Mouse (Mus musculus): ENCODE results near the gene Lbhd2.
A peak's percentile ranks its signal among the peaks of the same experiment; 100 is the strongest.

The Lbhd2 gene

DNA sequence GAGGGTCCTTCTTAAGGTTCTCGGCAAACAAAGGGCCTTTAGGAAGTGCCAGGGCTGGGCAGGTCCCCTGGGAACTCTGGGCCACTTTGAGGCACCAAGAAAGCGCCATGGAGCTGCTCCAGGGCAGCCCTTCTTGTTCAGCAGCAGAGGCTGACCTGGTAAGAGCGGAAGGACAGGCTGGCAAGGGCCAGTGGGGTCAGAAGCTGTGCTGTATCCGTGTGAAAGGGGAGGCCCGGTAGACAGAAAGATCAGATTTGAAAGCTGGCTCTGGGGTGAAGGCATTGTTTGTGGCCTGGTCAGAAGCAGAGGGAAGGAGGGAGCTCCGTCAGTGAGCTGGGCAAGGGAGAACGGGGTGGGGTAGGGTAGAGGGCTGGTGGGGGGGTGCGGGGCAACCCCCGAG is 40.7 kb downstream of the Lbhd2 start:
- DNase-seq (ENCODE audit: low spot score in 2 of 2): peak in 1 of 2 experiments; percentile 20

DNA sequence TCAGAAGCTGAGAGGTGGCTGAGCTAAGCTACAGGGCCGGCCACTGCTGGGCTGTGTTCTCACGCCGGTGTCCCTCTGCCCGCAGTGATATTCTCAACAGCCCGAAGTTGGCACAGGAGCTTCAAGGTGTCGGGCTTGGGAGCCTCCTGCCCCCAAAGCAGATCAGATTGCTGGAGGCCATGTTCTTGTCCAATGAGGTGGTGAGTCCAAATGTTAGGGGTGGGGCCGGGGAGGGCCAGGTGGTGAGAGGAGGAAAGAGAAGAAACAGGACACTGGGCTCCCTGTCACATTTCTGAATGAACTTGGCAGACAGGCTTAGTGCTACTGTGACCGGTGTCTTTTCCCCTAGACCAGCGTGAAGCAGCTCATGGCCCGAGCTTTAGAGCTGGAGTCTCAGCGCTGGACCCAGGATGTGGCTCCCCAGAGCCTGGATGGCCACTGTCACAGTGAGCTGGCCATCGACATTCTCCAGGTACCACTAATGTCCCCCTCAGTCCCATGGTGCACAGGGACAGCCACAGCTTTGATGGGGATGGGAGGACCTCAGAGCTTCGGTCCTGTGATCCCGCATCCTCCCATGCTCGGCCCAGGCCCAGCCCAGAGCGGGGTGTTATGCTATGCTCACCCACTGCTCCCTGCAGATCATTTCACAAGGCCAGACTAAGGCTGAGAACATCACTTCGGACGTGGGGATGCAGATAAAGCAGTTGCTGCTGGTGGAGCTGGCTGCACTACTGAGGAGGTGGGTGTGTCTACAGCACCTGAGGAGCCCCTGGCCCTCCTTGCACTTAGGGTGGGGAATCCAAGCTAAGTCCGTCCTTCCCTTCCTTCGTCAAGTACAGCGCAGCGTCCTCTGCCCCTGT is 41.5 kb downstream of the Lbhd2 start:
- no peak for DNase-seq (ENCODE audit: low spot score in 2 of 2)

DNA sequence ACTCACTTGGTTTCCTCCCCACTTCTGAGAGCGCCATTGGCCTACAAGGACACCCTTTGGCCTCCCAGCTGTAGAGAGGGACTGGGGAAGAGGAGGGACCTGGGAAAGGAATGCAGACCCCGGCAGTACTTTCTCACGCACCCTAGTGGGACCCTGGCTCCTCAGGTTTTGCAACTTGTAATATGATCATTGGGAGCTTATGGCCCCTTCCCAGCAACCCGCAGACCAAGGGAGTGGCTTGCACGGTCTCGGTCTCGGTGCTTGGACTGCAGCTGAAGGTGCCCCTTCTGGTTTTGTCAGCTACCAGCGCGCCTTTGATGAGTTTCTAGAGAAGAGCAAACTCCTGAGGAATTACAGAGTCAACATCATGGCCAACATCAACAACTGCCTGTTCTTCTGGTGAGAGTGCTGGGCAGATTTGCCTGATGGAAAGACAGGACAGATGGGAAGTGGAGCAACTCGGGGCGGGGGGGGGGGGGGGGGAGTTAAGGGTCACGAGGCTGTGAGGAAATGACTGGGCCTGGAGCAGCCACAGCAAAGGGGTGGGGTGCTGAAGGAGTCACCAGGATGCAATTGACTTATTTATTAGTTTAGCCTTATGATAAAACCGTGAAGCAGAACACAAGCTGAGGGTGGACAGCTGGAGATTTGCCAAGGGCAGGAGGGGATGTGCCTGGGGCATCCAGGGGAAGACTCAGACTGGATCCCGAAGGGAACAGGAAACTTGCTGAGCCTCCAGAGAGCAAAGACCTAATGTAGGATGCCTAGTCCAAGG is 42.5 kb downstream of the Lbhd2 start:
- no peak for DNase-seq (ENCODE audit: low spot score in 2 of 2)

DNA sequence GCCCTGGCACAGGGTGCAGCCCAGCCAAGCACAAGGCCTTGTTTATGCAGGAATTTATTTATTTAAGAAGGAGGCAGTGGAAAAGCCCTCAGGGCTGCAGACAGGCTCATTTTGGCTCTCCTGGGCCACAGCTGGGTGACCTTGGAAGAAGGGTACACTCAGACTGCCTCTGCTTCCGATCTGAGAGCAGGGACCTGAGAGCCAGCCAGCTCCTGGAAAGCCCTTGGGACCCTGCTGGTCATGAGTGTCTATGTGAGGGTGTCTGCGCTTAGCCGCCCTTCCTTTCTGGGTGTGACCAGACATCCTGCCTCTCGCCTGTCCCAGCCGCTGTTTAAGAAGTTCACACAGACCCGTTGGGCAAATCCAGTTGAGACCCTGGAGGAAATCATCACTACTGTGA is 43.8 kb downstream of the Lbhd2 start:
- peak in 1 of 2 experiments; percentile 5 for DNase-seq (ENCODE audit: low spot score in 2 of 2)

DNA sequence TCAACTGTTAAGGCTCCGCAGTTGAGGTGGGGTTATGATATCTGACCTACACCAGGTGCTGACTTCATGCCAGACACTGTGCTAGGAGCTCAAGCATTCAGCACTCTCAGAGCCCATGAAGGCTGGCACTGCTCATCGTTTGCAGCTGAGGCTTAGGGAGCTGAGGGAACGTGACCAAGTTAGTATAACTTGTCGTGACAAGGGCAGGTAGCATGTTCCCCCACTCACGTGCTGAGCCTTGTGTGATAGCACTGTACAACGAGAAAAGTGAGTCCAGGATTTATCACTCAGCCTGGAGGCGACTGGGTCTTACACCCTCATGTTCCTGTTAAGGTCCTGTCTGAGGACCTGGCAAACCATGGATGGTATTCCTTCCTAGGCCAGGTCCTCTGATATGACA is 45.0 kb downstream of the Lbhd2 start:
- DNase-seq (ENCODE audit: low spot score in 2 of 2): peak in 1 of 2 experiments; percentile 10

DNA sequence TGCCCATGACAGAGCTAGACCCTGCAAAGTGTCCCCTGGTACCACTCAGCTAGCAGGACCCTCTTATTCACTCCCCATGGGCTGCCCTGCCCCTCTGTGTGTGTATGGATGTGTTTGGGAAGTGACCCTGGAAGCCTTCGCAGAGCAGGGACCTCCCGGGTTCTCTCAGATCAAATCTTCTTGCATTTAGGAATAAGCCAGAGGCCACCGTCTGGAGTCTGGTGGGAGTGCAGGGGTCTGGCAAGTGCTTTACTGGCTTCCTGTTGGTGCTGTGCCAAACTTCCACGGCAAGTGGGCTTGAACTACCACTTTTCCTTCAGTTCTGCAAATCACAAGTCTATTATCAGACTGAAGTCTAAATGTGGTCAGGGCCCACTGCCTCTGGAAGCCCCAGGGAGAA is 47.4 kb downstream of the Lbhd2 start:
- peak in 1 of 2 experiments; percentile 35 for DNase-seq (ENCODE audit: low spot score in 2 of 2)

DNA sequence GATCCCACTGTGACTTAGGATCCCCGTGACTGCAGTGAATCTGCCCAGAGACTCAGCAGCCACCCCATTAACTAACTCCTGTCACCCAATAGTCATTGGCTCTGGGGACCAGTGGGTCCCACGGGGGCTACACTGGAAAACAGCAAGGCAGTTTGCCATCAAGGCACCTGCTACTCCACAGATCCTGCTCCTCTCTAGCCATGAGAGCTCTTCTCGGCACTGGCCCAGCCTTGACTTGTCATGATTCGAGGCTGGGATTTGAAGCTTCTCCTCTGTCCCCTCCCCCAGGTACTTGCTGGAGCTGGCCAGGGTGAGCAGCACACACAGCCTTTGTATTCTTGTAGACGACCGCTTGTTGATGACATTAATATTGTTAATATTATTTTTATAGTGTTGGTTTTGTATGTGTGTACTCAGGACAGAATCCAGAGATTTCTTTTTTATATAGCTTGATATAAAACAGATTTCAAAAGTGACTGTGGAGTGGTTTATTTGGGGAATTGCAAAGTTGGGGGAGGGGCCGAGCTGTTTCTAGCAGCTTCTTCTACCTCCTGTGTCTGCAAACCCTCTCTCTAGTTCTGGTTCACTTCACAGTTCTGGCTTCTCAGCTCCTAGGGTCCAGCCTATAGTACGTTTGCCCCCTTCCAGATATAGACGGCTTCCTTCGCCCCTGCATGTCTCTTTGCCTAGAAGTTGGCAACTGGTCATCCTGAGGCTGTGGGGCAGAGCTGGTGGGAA is 48.1 kb downstream of the Lbhd2 start:
- DNase-seq (ENCODE audit: low spot score in 2 of 2): peak in 1 of 2 experiments; percentile 19

DNA sequence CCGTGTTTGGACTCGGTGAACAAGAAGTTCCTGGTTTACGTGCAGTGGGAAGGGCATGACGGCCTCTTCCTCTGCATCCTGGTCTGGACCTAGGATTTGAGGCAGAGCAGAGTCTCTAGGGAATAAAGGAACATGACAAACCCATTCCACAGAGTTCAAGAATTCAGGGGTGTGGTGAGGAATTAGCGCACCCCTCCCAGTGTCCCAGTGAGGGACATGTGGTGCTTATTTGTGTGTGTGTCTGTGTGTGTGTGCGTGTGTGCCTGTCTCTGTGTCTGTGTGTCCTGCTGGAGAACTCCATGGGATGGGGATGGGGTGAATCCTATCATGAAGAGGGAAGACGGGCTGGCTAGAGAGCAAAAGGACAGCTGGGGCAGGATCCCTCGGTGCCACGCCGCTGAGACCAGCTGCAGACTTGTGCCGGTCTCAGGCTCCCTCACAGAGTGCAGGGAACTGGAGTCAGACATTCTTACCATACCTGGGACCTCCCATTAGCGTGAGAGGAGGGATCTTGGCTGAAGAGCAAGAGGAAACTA is 48.8 kb downstream of the Lbhd2 start:
- DNase-seq (ENCODE audit: low spot score in 2 of 2): peak in 1 of 2 experiments; percentile 28

DNA sequence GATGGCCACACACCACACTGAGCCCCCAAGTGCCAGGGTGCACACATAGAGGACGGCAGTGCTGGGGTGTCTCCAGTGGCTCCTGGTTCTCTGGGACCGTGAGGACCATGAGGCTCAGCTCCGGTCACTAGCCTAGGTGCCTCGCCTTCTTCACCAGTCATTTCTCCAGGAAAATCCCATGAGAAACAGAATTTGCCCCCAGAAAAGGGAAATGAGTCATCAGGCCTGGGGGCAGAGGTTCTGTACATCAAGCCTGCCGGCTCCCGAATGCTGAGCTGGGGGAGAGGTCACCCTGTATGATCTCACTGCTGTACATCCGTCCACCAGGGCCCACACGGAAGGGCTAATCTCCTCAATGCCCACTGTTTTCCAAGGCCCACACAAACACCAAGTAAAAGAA is 49.3 kb downstream of the Lbhd2 start:
- DNase-seq (ENCODE audit: low spot score in 2 of 2): no peak

DNA sequence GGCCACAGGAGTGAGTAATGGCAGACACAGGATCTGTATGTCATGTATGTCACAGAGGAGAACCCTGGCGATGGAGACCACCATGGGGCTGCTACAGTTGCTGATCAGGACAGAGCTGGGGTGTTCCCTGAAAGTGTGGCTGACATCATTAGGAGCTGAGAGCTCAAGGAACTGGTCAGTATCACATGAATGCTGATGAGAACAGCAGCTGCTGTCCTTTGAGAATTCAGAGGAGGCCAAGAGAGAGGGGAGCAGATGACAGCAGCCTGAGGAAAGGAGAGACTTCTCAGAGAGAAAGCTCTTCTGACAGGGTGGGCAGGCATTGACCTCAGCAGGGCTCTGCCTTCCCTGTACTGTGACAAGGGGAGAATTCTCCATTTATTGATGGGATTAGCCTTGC is 51.1 kb downstream of the Lbhd2 start:
- no peak for DNase-seq (ENCODE audit: low spot score in 2 of 2)

Measured in spleen, postnatal 10 days (tissue).